Mouse (Mus musculus) neural tube, embryonic 12.5 days (tissue): ENCODE results near the gene Htra3. TPM values are rescaled to one million over a fixed set of nuclear protein-coding genes. Genes with fewer than 3 reads are reported as not detected.

Experiments
- ATAC-seq: fragments of 200-750 bp; cut with Nextera tagmentation; 2 replicates; pipeline ENCODE4 v1.8.0; 2017; ENCODE audit warnings: low read depth, mild to moderate bottlenecking, moderate TSS enrichment, moderate library complexity; ENCODE audit not compliant: low FRiP score
- H3K27ac ChIP-seq: fragments of 300-500 bp; sonication (generic); 2 replicates; pipeline ENCODE4 v1.5.1; 2016
- H3K27me3 ChIP-seq: fragments of 300-500 bp; sonication (generic); replicated peaks from 2 replicates; pipeline ENCODE4 v1.6.1; 2016; ENCODE audit warnings: mild to moderate bottlenecking
- H3K36me3 ChIP-seq: fragments of 300-500 bp; sonication (generic); 2 replicates; pipeline ENCODE4 v1.6.1; 2016; ENCODE audit warnings: mild to moderate bottlenecking
- H3K4me1 ChIP-seq: fragments of 300-500 bp; sonication (generic); 2 replicates; pipeline ENCODE4 v1.6.1; 2016
- H3K4me2 ChIP-seq: fragments of 300-500 bp; sonication (generic); replicated peaks from 2 replicates; pipeline ENCODE4 v1.6.1; 2016; ENCODE audit warnings: mild to moderate bottlenecking
- H3K4me3 ChIP-seq: fragments of 300-500 bp; sonication (generic); 2 replicates; pipeline ENCODE4 v1.5.1; 2016
- H3K9ac ChIP-seq: fragments of 300-500 bp; sonication (generic); 2 replicates; pipeline ENCODE4 v1.6.1; 2016; ENCODE audit warnings: mild to moderate bottlenecking
- H3K9me3 ChIP-seq: fragments of 300-500 bp; sonication (generic); 2 replicates; pipeline ENCODE4 v1.6.1; 2016; ENCODE audit warnings: mild to moderate bottlenecking
- WGBS: fragments of 180-500 bp; shearing (Covaris S2); methylation state at CpG from one replicate; pipeline ENCODE4 v1.1.7; 2016; 5-methylcytosine and 5-hydroxymethylcytosine counted together
- polyA plus RNA-seq: library from polyadenylated mRNA; unstranded; fragments of >200 nt; fragmentation: Nextera tagmentation; extraction: Ambion mirVana; gene quantifications from 2 replicates; pipeline ENCODE4 v1.2.1, GENCODE M21; 2016

Htra3 gene
- 8.7 and 9.5 TPM in 2 replicates for polyA plus RNA-seq

DNA sequence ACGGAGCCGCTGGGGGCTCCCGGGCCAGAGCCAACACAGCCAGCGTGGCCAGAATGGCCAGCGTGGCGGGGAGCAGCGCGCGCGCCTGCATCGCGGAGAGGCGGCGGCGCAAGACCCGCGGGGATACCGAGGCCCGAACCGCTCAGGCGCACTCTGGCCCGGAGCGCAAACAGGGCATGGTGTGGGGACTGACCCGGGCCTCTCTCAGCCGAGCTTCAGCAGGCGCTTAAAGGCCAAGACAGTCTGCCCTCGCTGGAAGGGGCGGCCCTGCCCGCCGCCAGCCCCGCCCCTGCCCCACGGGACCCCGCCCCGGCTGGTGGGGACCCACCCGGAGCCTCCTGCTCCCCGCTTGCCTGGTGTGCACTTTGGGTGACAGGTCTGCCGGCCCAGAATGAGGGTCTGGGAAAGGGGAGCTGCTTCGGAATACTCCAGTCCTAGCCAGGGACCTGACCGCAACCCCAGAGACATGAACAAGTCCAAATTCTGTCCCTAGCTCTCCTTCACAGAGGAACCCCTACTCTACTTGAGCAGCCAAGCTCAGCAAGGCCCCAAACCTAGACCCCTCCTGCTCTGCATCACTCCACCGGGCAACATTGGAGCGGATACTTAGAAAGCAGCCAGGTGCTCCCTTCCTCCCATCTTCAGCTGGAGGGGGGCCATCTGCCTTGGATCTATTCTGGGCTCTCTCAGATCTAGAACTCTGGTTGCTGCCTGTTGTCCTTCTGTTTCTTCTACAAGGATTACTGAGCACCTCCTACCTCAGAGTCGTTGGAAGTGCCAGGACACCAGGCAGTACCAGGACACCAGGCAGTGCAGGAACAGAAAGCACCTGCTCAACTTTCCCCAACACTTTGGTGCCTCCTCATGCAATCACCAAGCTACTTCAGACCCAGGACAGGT lies at the start of gene Htra3:
Gene Htra3, minus strand, starts transcription at position 527 of the 900 bp plus-strand sequence.
- Histone ChIP-seq H3K36me3 (no peaks in the 10 kb centered on the region), H3K27me3 (peaks cover 38% of the 10 kb centered on the region), H3K4me1 (0 out of 2 replicates have a peak, but pooled peaks cover 3% of the 10 kb centered on the region), H3K27ac (no peak within 1 kb of the TSS), H3K4me3 (peak within 1 kb of the TSS; percentile 29), H3K9me3 (no peaks in the 10 kb centered on the region), H3K9ac (peak within 1 kb of the TSS; percentile 44), H3K4me2 (peak within 1 kb of the TSS; percentile 60)
- ATAC-seq: no peak
- WGBS: 9% methylated on average over 42 of the region's 42 CpGs

DNA sequence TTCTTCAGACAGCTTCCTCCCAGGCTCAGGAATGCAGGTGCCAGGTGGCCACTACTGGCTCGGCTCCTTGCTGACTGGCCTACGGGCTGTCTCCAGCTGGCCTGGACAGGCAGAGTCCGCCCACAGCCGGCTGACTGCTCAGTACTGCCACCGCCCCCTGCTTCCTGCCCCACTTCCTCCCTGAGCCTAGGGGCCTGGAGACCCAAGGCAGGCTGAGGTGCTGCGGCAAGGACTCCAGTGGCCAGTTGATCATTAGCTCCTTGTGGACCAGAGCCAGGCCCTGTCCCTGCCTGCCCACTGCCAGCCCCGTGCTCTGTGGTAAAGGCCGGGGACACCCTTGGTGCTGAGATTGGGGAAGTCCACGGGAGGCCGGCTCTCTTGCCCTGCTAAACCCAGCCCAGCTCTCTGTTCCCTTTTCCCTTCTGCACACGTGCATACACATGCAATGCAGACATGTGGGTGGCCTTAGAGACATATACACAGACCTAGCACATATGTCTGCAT lies 49.4 kb upstream of the Htra3 start:
- no peak overlapping the region for H3K27ac ChIP-seq
- no peak overlapping the region for H3K9ac ChIP-seq
- H3K4me2 ChIP-seq: no peak overlapping the region
- no peaks in the 10 kb centered on the region for H3K36me3 ChIP-seq
- H3K4me1 ChIP-seq: no peaks in the 10 kb centered on the region
- no peaks in the 10 kb centered on the region for H3K27me3 ChIP-seq
- WGBS: 59% methylated on average over 11 of the region's 11 CpGs
- ATAC-seq: no peak
- H3K9me3 ChIP-seq: no peaks in the 10 kb centered on the region
- H3K4me3 ChIP-seq: no peak overlapping the region

DNA sequence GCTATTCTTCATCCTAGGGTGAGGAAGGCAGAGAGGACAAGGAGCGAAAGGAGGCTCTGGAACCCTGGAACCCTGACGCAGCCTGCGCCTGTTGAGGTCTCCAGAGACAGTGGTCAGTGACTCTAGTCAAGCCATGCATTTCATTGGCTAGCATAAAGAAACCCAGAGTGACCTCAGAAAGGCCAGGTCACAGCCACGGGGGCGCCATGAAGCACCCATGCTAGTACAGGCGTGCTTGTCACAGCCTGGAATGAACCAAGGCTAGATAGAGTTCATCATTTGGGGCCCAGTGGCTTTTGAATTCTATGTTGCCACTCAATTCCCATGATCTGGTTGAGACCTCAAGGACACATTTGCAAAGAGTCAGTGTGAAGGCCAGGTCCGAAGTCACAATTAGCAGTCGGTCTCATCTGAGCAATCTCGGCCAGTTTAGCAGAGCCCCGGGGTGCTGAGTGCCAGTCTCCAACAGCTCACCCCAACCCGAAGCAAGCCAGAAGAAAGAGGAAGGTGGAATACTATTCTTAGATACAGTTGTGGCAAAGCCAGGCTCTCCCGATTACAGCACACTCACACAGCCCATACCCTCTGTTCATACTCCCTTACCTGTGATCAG lies 48.9 kb upstream of the Htra3 start:
- H3K27me3 ChIP-seq: no peaks in the 10 kb centered on the region
- no peak for ATAC-seq
- no peak overlapping the region for H3K4me3 ChIP-seq
- WGBS: 93% methylated on average over 12 of the region's 12 CpGs
- H3K9ac ChIP-seq: no peak overlapping the region
- no peaks in the 10 kb centered on the region for H3K9me3 ChIP-seq
- H3K4me1 ChIP-seq: no peaks in the 10 kb centered on the region
- no peak overlapping the region for H3K27ac ChIP-seq
- H3K4me2 ChIP-seq: peak overlapping the region; percentile 18; the same call in 1 of the 2 replicates
- no peaks in the 10 kb centered on the region for H3K36me3 ChIP-seq

DNA sequence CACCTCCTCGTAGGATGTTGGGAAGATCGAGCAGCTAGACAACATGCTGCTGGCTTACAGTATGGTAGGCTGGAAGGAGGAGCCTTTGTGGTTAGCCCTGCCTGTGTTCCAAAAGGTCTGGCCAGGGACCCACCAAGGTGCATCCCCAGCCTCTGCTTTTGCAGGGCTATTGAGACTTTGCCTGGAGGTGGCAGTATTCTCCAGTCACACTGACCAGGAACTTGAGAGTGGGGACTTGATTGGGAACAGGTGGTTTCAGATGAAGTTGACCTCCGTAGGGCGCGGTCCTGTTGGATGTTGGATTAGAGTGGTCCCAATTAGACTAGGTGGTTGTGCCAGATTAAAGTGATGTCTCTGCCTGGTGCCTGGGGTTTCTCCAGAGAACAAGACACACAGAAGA lies 47.9 kb upstream of the Htra3 start:
- Histone ChIP-seq H3K36me3 (no peaks in the 10 kb centered on the region), H3K4me1 (no peaks in the 10 kb centered on the region; the same call in 1 of the 2 replicates), H3K4me2 (no peak overlapping the region; the same call in 1 of the 2 replicates), H3K9ac (no peak overlapping the region), H3K27me3 (no peaks in the 10 kb centered on the region), H3K27ac (no peak overlapping the region), H3K4me3 (no peak overlapping the region), H3K9me3 (no peaks in the 10 kb centered on the region)
- whole genome bisulfite sequencing: 96% methylated on average over 5 of the region's 5 CpGs
- ATAC-seq: no peak

DNA sequence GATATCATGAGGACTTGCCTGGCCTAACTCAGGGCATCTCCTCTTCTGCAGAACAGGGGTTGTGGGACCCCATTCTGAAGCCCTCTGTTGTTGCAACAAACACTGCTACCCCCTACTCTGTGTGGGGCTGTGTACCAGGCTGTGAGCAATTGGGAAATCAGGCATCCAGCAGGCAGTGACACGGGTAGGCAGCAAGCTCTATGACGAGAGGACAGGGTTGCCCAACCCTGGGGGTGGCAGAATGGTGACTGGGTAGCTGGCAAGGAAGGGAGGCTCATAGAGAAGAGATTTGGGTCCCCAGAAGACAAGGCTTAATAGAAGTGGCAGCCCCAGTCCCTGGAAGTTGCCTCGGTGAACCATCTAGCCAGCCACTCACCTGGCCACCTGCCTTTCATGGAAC lies 46.3 kb upstream of the Htra3 start:
- H3K4me2 ChIP-seq: no peak overlapping the region
- H3K27ac ChIP-seq: no peak overlapping the region
- no peaks in the 10 kb centered on the region; the same call in 1 of the 2 replicates for H3K4me1 ChIP-seq
- no peak for ATAC-seq
- H3K4me3 ChIP-seq: no peak overlapping the region
- H3K27me3 ChIP-seq: no peaks in the 10 kb centered on the region
- no peaks in the 10 kb centered on the region for H3K9me3 ChIP-seq
- H3K9ac ChIP-seq: no peak overlapping the region
- 82% methylated on average over 3 of the region's 3 CpGs for WGBS
- H3K36me3 ChIP-seq: no peaks in the 10 kb centered on the region

DNA sequence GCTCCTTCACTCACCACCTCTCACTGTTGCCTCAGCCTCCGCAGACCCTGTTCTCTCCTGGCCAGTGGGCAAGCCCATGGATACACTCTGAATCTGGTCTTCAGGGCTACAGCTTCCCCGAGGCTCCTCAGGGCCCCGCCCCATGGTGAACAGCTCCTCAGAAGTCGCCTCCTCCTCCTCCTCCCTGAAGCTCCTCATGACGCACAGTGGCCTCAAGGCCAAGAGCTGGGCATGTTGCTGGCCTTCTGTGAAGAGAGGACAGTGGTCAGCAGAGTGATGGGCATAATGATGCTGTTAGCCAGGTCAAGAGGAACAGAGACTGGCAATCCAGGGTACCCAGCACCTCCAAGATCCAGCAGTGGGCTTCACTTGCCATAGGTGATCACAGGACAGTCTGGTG lies 44.3 kb upstream of the Htra3 start:
- no peaks in the 10 kb centered on the region for H3K9me3 ChIP-seq
- no peaks in the 10 kb centered on the region; the same call in 1 of the 2 replicates for H3K4me1 ChIP-seq
- no peak overlapping the region for H3K4me2 ChIP-seq
- WGBS: 84% methylated on average over 5 of the region's 5 CpGs
- no peak overlapping the region for H3K4me3 ChIP-seq
- ATAC-seq: no peak
- no peak overlapping the region for H3K9ac ChIP-seq
- no peaks in the 10 kb centered on the region for H3K36me3 ChIP-seq
- H3K27me3 ChIP-seq: no peaks in the 10 kb centered on the region
- H3K27ac ChIP-seq: no peak overlapping the region

DNA sequence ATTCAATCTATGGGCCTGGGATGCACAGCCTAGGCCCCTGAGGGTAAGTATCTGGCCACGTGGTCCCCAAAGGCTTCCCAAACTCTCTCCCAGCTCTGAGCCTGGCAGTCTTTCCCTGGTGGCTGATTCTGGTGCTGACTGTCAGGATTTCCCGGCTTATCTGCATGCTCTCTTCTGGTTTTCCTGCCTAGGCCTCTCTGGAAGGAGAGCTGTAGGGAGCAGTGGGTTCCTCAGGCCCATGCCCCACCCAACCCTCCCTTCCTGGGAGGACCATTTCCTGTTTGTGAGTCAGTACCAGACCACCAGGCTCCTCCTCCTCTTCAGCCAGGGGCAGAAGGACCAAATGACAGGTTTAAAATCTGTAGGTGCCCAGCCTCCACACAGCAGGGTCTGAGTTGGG lies 43.1 kb upstream of the Htra3 start:
- Histone ChIP-seq H3K4me2 (no peak overlapping the region), H3K36me3 (no peaks in the 10 kb centered on the region), H3K27me3 (no peaks in the 10 kb centered on the region), H3K4me3 (no peak overlapping the region), H3K27ac (no peak overlapping the region), H3K4me1 (no peaks in the 10 kb centered on the region; the same call in 1 of the 2 replicates), H3K9me3 (no peaks in the 10 kb centered on the region), H3K9ac (no peak overlapping the region)
- ATAC-seq: no peak
- WGBS: 63% methylated on average over 2 of the region's 2 CpGs

DNA sequence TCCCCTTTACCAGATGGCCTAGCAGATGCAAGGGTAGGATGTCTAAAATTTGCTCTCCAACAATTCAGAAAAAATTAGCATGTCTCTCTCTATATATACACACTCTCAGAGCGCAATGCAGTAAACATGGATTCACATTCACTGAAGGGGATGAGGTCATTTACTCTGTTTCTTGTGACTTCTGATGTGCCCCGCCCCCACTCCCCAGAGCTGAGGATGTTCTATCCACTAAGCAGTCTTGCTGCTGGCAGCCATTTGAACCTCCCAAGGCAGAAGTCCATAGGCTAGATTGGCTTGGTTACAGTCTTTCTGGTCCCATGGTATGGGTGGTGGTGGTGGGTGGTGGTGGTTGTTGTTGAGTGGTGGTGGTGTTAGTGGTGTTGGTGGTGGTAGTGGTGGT lies 42.4 kb upstream of the Htra3 start:
- no peaks in the 10 kb centered on the region for H3K27me3 ChIP-seq
- no peaks in the 10 kb centered on the region for H3K9me3 ChIP-seq
- 95% methylated on average over 2 of the region's 2 CpGs for WGBS
- no peak overlapping the region for H3K4me3 ChIP-seq
- H3K36me3 ChIP-seq: no peaks in the 10 kb centered on the region
- H3K4me1 ChIP-seq: no peaks in the 10 kb centered on the region; the same call in 1 of the 2 replicates
- H3K9ac ChIP-seq: no peak overlapping the region
- H3K4me2 ChIP-seq: no peak overlapping the region
- ATAC-seq: no peak
- no peak overlapping the region for H3K27ac ChIP-seq

DNA sequence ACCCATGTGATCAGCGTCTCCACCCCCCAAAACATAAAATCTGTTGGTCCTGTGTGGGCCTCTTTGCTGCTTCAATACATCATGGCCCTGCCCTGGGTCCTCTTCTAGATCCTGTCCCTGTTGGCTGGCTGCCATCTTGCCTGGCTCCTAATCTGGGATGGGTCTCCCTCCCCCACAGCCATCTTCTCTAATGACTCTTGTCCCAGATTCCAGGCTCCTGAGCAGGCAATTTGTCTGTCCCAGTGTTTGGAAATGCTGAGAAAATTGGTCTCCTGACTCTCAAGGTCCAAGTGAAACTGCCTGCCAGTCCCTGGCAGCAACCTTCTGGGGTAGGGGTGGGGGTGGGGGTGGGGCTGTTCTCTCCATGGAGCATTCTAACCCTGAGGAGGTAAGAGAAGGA lies 40.3 kb upstream of the Htra3 start:
- 100% methylated on average over 1 of the region's 1 CpGs for WGBS
- ATAC-seq: no peak
- Histone ChIP-seq H3K4me3 (no peak overlapping the region), H3K9me3 (no peaks in the 10 kb centered on the region), H3K36me3 (no peaks in the 10 kb centered on the region), H3K4me2 (no peak overlapping the region), H3K27ac (no peak overlapping the region), H3K4me1 (no peaks in the 10 kb centered on the region; the same call in 1 of the 2 replicates), H3K9ac (no peak overlapping the region), H3K27me3 (no peaks in the 10 kb centered on the region)

DNA sequence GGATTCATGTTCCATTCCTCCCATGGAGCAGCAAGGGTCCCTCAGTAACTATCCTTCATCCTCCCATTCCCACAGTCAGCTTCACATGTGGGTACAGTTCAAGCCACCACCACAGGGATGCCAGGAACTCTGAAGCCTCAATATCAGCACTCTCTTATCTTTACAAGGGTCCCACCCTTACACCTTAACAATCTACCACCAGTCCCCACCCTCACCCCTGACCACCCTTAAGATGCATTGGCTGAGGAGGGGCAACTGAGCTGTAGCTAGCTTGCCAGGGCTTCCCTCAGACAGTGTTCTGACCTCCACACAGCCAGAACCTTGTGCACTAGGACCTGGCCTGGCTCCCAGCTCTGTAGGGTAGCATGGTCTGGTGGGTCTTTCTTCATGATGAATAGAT lies 39.8 kb upstream of the Htra3 start:
- no peaks in the 10 kb centered on the region for H3K36me3 ChIP-seq
- no peak overlapping the region for H3K27ac ChIP-seq
- no peaks in the 10 kb centered on the region; the same call in 1 of the 2 replicates for H3K4me1 ChIP-seq
- H3K4me2 ChIP-seq: no peak overlapping the region
- H3K4me3 ChIP-seq: no peak overlapping the region
- no peak for ATAC-seq
- H3K9ac ChIP-seq: no peak overlapping the region
- no peaks in the 10 kb centered on the region for H3K9me3 ChIP-seq
- H3K27me3 ChIP-seq: 0 out of 2 replicates have a peak, but pooled peaks cover 3% of the 10 kb centered on the region

DNA sequence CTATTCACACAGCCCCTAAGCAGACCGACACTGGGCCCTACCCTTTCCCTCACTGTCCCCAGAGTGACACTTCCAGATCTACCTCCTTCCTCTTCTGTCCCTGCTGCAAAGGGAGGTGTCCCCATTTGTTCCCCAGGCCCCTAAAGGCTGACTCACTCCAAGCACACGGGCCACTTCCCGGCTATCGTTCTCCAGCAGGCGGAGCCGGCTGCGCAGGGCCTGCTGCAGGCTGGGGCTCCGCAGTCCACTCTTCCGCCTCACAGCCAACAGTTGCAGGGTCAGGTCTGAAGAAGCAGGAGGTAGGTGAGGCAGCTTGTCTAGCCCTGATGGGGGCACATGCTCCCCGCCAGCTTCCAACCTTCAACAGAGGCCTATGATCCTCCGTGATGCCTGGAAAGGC lies 39.2 kb upstream of the Htra3 start:
- WGBS: 75% methylated on average over 11 of the region's 11 CpGs

DNA sequence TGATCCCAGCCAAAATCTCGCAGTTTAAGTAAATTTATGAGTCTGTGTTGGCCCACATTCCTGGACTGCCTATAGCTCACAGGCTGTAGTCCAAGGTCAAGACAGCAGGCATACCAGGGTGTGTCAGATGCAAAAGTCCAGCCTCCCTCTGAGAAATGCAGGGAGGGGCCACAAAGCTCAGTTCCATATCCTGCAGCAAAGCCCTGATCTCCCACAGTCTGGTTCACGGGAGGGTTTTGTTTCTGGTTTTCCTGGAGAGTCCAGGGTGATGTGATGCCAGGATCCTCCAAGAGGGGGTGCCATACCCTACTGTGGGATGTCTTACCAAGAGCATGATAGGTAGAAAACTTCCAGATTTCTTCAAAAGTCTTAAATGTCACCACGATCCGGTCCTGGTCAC lies 38.4 kb upstream of the Htra3 start:
- H3K9ac ChIP-seq: no peak overlapping the region

More for the DNA sequence above, 39.2 kb upstream of the Htra3 start:
- no peak overlapping the region for H3K9ac ChIP-seq
- H3K36me3 ChIP-seq: no peaks in the 10 kb centered on the region
- no peak overlapping the region for H3K4me3 ChIP-seq
- H3K4me2 ChIP-seq: no peak overlapping the region
- H3K9me3 ChIP-seq: no peaks in the 10 kb centered on the region
- H3K27me3 ChIP-seq: 0 out of 2 replicates have a peak, but pooled peaks cover 3% of the 10 kb centered on the region
- H3K27ac ChIP-seq: no peak overlapping the region
- ATAC-seq: no peak
- H3K4me1 ChIP-seq: no peaks in the 10 kb centered on the region; the same call in 1 of the 2 replicates

More for the DNA sequence above, 38.4 kb upstream of the Htra3 start:
- Histone ChIP-seq H3K9me3 (no peaks in the 10 kb centered on the region), H3K4me3 (no peak overlapping the region), H3K27me3 (0 out of 2 replicates have a peak, but pooled peaks cover 3% of the 10 kb centered on the region), H3K27ac (no peak overlapping the region), H3K4me1 (no peaks in the 10 kb centered on the region; the same call in 1 of the 2 replicates), H3K4me2 (no peak overlapping the region), H3K36me3 (no peaks in the 10 kb centered on the region)
- whole genome bisulfite sequencing: 61% methylated on average over 4 of the region's 4 CpGs
- ATAC-seq: no peak
